Mouse (Mus musculus) ovary, postnatal 36 days (tissue): ENCODE measurements around the gene Slc25a42.
"Not testable (repeated sequence)": the region's sequence is repeated elsewhere in the genome, so short reads cannot be mapped to it uniquely, and the experiment has no call there.

Source experiments
- DNase-seq: peaks from one replicate; pipeline ENCODE4 v3.0.0; 2022; ENCODE audit warnings: low spot score, mixed read lengths

Gene Slc25a42

DNA sequence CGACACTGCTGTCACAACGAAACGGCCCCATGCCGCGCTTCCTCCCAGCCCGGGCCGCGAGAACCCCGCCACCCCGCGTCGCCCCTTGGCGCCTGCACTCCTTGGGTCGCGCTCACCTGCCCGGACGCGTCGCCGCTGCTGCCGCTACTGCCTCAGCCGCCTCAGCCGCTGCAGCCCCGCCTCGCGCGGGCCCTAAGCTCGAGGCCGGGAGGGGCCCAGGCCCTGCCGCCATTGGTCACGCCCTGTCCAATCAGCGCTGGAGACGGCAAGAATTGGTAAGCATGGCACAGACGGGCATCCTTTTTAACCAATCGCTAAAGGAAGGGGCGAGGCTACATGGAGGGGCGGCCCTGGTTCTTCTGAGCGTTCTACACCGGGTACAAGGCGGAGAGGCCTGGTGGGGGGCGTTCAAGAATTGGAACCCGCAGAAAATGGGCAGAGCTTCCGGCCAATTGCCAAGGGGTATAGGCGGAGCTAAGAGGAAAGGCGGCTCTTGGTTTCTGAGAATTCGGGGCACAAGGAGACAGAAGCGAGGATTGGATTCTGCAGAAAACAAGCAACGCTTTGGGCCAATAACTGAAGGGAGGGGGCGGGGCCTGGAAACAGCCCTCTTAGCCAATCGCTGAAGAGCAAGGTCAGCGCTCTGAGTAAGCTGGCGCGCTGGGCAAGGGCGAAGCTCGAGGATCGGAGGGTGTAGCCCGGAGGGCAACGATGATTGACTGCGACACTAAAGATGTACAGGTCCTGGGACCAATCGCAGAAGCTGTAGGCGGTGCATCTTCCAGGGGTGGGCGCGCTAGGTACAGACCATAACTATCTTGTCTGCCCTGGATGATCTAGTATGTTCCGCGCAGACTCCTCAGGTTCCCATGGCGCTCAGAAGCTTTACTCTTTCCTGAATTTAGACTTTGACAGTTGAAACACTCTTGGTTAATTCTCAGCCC, at the start of gene Slc25a42:
TSS of gene Slc25a42 (minus strand) at position 194 of the 944 bp plus-strand sequence.
- DNase-seq, result peak; percentile 96

DNA sequence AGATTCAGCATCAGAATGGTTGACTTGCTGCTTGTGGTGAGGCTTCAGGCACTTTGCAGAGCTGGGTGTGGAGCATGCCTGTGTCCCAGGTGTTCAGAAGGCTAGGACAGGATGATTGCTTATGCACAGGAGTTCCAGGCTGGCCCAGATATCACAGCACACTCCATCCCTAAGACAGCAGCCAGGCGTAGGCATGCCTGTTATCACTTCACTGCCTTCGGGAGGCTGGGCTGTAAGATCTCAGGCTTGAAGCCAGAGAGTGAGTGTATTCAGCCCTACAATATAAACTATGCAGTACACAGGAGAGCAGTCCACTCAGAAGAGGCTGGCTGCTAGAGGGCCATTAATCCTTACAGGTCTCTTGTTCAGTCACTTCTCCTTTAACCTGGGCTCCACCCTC, 46.9 kb upstream of the Slc25a42 start:
- DNase-seq, result no peak

DNA sequence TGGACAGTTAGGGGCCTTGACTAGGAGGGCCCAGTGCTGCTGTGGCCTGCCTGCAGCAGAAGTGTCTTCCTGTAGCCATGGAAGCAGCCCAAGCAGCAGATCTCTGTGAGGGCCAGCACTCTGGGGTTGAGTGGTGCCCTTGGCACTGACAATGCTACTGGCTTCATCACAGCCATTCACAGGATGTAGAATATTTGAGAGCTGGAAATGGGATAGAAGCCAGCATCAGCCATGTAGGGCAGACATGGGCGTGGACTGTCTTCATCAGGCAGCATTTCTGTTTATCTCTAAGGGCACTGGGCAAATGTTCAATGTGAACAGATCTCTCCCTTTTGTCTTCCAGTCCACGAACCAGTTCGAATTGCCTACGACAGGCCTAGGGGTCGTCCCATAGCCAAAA, 46.5 kb upstream of the Slc25a42 start:
- DNase-seq, result no peak

DNA sequence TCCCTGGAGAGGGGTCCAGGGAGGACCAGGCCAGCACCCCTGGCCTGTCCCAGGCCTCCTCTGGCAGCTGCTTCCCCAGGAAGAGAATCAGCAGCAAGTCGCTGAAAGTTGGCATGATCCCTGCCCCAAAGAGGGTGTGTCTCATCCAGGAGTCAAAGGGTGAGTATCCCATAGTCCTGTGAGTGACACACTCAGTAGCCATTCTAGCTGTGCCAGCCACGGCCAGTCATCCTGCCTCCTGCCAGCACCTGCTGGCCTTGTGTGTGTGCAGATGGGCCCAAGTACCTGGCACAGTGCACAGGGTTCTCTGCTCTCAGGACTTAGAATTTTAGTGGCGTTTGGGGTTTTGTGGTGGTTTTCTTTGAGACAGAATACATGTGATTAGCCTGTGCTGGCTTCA, 45.4 kb upstream of the Slc25a42 start:
- DNase-seq, result no peak

DNA sequence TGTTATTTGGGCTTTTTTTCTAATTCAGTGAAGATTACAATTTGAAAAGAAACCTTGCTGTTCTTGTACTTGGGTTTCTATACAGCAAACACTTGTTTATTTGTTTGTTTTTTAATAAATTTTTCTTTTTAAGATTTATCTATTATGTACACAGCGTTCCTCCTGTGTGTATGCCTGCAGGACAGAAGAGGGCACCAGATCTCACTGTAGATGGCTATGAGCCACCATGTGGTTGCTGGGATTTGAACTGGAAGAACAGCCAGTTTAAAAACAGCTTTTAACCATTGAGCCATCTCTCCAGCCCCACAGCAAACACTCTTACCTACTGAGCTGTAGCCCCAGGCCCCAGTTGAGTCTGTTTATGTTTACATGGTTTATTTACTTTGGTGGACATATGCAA, 42.5 kb upstream of the Slc25a42 start:
- no peak for DNase-seq

DNA sequence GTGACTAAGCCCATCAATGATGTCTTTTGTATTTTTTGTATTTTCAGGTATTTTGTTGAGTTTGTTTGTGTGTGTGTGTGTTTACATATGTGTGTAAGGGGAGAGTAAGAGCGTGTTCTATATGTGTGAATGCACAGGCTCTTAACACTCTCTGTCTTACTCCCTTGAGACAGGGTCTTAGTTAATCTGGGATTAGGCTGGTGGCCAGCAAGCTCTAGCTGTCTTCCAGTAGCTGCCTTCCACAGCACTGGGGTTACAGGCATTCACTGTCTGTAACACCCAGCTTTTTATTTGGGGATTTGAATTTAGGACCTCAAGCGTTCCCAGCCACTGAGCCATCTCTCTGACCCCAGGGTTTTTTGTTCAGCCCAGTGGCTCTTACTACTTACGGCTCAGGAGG, 35.7 kb upstream of the Slc25a42 start:
- no peak for DNase-seq

DNA sequence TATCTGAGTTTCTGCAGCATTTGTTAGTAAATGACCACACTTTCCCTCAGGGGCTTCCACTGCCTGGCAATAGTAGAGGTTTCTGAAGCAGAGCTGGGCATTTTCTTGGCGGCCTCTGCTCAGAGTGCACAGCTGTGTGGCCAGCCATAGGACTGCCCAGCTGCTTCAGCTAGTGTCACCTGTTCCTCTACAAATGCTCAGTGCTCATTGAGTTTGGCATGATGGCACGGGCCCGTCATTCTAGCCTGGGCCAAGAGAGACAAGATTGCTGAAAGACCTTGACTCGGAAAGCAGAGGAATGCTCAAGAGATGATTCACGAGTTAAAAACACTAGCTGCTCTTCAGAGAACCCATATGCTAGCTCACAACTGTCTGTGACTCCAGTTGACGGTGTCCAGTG, 34.5 kb upstream of the Slc25a42 start:
- no peak for DNase-seq

DNA sequence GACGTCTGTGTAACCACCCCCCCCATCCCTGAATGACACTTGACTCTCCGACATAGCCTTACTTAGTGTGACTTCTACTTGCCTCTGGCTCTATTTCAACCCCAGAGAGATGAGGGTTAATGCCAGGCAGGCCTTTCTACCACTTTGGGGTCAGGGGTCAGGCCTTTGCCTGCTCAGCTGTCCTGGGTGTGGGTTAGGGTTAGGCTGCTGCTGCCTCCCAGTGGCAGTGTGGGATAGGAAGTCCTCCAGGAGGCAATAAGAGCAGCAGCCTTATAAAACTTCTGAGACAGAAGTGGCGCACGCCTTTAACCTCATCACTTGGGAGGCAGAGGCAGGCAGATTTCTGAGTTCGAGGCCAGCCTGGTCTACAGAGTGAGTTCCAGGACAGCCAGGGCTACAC, 28.5 kb upstream of the Slc25a42 start:
- DNase-seq, result no peak

DNA sequence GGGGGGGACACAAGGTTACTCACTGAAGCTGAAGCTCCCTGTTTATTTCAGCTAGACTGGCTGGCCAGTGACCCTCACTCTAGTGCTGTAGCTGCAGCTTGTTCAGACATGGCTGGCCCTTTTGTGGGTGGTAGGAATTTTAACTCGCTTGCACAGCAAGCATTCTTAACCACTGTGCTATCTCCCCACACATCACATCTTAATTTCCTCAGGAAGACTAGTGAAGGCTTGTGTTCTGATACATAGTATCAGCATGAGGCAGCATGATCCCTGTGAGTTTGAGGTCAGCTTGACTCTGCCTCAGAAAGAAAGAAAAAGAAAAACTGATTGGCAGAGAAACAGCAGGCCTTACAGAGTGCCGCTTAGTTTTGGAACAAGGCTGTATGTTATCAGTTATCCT, 25.7 kb upstream of the Slc25a42 start:
- DNase-seq, result no peak

DNA sequence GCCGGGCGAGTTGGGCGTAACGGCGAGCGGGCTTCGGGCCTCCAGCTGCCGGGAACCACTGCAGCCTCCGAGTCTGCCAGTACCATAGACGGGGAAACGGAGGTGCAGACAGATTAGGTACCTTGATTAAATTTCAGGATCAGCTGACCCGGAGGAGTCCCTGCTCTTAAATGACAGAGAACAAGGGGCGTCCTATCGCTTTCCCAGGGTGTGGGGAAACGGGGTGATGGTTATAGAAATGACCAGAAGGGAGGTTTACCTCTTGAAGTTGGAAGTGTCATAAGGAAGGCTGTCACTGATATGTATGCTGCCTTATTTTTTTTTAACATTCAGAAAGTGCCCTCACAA, 22.6 kb upstream of the Slc25a42 start:
- DNase-seq, result no peak

DNA sequence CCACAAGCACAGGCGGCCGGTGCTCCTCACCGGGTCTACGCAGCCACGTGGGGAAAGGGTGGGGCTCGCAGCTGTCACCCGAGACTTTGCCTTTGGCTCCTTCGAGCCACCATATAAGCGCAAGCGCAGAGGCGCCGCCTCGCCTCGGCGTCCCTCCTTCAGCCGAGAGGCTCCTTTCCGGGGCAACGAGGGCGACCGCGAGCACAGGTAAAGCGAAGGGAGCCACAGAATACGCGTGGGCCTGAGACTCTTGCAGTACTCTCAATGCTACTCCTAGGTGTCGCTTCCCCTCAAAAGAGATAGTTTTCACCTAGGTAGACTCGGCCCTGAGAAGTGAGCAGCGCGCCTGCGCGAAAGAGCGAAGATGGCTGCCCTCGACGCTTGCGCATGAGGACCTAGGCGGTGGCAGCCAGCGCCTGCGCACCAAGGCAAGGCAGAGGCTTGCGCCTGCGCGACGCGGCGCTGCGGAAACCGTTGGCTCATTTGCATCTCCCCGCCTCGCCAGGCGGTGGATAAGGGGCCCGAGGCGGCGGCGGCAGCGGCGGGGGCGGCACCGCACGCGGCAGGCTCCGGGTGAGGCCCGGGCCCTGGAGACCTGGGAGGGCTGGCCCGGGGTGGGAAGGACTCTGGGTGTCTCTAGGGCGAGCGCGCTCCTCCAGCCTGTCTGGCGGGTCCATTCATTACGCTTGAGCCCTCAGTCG, 22.1 kb upstream of the Slc25a42 start, which contains the start of the genes Sugp2 and Armc6:
TSS of gene Sugp2 (plus strand) at position 147 of the 701 bp plus-strand sequence.
TSS of gene Armc6 (minus strand) at position 387 of the 701 bp plus-strand sequence.
- peak; percentile 97 for DNase-seq

DNA sequence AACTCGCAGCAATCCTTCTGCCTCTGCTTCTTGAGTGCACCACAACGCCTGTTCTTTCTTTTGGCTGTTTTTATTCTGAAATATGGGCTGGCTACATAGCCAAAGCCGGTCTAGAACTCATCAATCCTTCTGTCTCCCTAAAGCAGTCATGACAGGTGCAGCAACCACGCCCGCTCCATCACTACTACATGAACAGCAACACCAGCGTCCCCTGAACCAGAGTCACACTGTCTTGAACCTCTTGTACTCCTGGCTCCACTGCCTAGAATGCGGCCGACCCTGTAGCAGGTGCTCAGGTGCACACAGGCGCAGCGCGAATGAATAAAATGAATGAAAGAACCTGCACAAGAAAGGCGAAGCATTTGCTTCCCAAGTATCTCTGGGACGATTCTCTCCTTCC, 21.5 kb upstream of the Slc25a42 start:
- no peak for DNase-seq

DNA sequence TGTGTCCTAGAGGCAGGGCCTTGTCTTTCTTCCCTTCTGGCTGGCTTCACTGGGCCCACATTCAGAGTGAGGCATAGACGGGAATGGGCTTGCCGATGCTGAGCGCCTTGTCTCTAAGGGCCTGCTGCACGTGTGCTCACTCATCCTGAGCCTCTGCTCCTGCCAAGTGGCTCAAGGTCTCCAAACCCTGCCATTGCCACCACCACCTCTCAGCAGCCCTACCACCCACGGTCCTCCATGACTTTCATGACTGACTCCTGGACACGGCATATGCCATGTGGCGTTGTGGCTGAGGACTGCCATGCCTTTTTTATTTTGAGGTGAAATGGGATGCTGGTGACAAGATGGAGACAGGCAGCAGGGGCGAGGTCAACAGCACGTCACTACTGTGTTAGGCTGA, 18.7 kb upstream of the Slc25a42 start:
- DNase-seq, result no peak

DNA sequence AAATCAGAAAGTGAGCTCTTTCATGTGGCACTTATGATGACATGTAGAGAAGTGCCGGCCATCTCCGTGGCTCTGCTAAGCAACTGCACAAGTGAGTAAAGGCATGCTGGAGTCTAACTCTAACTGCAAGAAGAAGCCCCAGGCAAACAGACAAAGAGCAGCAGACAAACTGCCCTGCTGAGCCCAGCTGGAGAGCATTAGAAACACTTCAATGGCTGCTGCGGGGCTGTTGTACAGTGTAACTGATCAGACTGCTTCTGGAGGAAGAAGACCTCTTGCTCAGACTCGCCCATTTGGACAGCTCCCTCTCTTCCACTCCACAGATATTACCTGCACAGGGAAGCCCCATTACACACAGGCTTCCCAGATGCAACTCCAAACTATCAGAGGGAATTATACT, 15.9 kb upstream of the Slc25a42 start:
- DNase-seq, result no peak

DNA sequence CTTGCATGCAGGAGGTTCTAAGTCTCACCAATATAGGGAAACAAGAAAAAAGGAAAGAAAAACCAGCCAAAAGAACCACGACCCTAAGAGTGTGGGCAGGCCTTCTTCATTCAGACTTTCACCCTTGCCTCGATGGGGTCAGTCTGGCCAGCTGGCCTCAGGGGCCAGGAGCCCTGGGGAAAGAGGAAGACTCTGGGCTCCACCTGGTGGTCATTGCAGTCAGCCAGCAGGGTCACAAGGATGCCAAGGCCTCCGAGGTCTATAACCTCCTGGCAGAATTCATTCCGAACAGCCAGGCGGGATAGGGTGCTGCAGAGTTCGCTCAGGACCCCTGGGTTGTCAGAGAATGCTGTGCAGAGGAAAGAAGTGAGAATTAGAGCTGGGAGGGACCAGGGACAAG, 11.2 kb upstream of the Slc25a42 start:
- peak; percentile 69 for DNase-seq

DNA sequence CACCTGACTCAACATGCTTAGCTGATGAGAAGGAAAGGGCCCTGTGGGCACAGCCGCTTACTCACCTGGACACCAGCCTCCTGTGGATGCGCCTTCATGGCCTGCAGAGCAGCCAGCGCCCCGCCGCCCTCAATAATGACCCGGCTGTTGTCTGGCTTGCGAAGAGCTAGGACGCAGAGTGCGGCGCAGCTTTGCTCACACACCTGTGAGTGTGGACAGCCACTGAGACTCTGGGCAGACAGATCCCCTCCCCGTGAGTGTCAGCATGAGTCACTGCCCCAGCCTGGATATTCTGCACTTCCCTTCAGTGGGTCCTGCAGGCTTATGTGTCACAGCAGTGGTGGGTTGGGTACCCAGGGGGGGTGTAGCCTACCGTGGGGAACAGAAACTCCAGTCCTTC, 9.9 kb upstream of the Slc25a42 start:
- no peak for DNase-seq

DNA sequence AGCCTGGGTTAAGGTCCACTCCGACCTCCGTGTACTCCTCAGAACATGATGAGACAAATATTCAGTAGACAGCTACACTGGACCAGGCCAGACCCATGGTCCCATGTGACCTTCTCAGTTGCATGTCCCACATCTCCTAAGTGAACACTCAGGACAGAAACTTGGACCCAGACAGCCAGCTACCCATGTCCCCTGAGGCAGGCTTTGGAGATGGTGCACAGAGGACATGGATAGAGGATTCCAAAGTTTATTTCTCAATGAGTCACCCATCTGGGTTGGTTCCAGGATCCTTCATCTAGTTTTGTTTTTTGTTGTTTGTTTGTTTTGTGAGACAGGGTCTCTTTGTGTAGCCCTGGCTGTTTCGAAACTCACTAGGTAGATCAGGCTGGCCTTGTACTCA, 8.8 kb upstream of the Slc25a42 start:
- DNase-seq, result no peak

DNA sequence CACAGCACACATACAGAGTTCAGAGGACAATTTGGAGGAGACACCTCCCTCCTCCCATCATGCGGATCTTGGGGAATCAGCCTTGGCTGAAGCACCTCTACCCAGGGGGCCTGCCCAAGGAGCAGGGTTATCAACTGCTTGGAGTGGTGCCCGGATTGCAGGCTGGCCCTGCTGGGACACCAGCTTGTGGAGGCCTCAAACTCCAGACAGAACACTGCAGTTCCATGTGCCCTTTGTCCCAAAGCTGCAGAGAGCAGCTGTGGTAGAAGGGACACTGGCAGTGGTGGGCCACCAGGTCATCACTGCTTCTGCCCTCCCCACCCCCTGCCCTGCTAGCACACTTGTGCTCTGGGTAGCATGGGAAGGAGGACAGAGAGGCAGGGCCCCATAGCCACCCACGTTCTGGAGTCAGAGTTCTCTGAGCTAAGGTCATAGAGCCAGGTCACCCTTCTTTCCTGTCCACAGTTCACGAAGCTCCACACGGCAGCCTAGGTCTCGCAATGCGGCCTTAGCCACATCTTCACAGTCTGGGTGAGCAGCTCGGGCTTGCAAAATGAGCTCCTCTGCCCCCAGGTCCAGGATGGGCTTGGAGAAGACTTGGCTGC, 8.2 kb upstream of the Slc25a42 start:
- peak; percentile 76 for DNase-seq

DNA sequence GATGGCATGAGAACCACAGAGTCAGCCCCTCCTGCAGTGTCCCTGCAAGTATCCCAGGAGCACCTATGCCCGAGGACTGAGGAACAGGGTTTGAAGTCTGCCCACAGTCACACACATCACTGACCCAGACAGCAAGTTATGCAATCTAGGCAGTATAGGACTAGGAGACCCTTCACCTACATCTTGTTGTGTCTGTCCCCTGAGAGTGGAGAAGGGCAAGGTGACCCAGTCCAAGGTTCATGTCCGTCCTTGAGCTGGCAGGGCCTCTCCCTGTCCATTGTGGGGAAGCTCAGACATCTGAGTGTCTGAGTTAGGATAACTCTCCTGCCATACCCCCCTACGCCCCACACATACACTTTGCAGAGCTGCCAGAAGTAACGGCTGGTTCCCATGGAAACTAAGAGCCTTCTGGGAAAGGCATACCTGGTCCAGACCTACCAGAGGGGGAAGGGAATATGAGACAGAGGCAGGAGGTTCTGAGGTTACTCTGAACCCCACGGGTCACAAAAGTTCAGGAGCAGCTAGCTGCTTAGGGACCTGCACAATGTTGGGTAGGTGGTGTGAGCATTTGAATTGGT, 7.1 kb upstream of the Slc25a42 start:
- peak; percentile 80 for DNase-seq

DNA sequence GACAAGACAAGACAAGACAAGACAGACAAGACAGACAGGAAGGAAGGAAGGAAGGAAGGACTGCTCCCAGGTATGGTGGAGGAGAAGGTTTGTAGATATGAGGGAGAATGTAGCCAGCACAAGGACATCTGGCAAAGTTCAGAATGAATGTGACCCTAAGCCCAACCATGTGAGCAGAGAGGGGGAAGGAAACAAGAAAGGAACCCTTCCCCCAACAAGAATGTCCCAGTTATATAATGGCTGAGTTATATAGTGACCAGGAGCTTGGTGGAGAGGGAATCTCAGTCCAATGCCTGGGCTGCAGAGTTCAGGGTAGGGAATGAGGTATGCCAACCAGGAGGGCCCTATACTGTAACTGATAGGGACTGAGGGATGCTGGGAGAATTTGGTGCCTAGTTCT, 5.3 kb upstream of the Slc25a42 start:
- DNase-seq, result no peak

DNA sequence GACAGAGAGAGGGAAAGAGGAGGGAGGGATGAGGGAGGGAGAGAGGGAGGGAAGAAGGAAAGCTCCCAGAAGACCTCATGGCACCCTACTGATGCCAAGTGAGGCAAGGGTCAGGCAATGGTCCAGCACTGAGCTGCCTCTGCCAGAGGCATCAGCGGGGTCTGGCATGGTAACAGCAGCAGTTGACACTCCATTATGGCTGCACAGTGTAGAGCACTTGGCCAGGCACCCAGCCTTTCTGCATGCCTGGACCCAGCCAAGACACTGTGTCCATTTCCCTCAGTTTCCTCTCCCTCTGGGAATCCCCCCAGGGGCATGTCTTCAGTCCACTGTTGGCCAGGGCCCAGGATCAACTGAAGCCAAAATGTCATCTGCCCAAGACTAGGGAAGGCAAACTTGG, 4.5 kb upstream of the Slc25a42 start:
- DNase-seq, result peak; percentile 72

DNA sequence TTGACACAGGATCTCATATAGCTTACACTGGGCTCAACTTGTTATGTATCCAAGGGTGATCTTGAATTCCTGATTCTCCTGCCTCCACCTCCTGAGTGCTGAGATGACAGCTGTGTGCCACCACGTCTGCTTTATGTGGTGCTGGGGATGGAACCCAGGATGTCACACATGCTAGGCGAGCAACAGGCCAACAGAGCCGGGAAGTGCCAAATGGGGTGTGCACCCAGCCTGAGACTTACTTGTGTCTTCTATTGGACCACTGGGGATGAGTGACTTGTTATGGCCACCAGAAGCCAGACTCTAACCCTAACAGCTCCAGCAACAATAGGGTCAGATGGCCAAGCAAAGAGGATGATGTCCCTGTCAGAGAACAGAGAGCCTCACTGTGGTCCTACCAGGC, 4.1 kb upstream of the Slc25a42 start:
- not testable (repeated sequence) for DNase-seq

DNA sequence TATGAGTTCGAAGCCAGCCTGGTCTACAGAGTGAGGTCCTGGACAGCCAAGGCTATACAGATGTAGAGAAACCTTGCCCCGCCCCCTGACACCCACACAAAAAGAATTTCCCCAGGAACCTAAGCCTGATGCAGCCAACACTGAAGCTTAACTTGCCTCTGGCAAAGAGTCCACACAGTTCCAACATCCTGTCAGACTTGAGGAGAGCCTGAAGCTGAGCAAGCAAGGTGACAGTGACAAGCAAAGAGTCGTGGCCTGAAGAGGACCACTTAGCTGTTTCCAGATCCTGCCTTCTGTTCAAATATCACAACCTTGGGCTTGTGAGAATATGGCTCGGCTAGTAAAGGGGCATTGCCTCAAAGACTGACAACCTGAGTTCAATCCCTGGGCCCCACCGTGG, 3.0 kb upstream of the Slc25a42 start:
- no peak for DNase-seq
